21 mouse cellular contexts compared by ENCODE assay signal in genomic region chr4:118156559-118156958, GRCm38 (mm10). TPM values are rescaled to one million over a fixed set of nuclear protein-coding genes. Genes with fewer than 3 reads are reported as not detected.
DNase-seq lines count a peak whose midpoint lies in the region; ATAC-seq lines count a peak whose summit lies in the region.
"Had no signal": no experiment of that assay in that cellular context is flagged by ENCODE, and none has a peak within 500 bp of the region (broad histone marks: within the 10 kb centered on the region; RNA-seq: fewer than 3 reads in every experiment).

No protein-coding gene starts in this region.

- no peak overlapping the region for H3K4me3 ChIP-seq in hindbrain, embryonic 15.5 days
- no peak overlapping the region for H3K4me3 ChIP-seq in hindbrain, embryonic 11.5 days (ENCODE audit: low read depth, low read length)
- H3K4me3 ChIP-seq in neural tube, embryonic 13.5 days, result no peak overlapping the region
- H3K4me3 ChIP-seq: embryonic facial prominence, embryonic 10.5 days; midbrain, embryonic 13.5 days had no signal

- H3K9me3 ChIP-seq in hindbrain, embryonic 15.5 days, result no peaks in the 10 kb centered on the region
- H3K9me3 ChIP-seq in hindbrain, embryonic 11.5 days (ENCODE audit: control insufficient read depth, low read length), result no peaks in the 10 kb centered on the region
- no peaks in the 10 kb centered on the region for H3K9me3 ChIP-seq in neural tube, embryonic 13.5 days
- H3K9me3 ChIP-seq: embryonic facial prominence, embryonic 10.5 days; midbrain, embryonic 13.5 days had no signal

- no peaks in the 10 kb centered on the region for H3K4me1 ChIP-seq in hindbrain, embryonic 15.5 days (replicated peaks)
- H3K4me1 ChIP-seq in hindbrain, embryonic 11.5 days (replicated peaks; ENCODE audit: control insufficient read depth, insufficient read depth, low read length), result no peaks in the 10 kb centered on the region
- H3K4me1 ChIP-seq in neural tube, embryonic 13.5 days (replicated peaks), result no peaks in the 10 kb centered on the region
- H3K4me1 ChIP-seq: embryonic facial prominence, embryonic 10.5 days; midbrain, embryonic 13.5 days had no signal

- H3K4me2 ChIP-seq in hindbrain, embryonic 15.5 days, result no peak overlapping the region
- H3K4me2 ChIP-seq in hindbrain, embryonic 11.5 days (replicated peaks; ENCODE audit: low read depth, low read length), result no peak overlapping the region
- no peak overlapping the region for H3K4me2 ChIP-seq in neural tube, embryonic 13.5 days
- H3K4me2 ChIP-seq: liver, embryonic 11.5 days; lung, embryonic 14.5 days; midbrain, embryonic 13.5 days had no signal

- H3K36me3 ChIP-seq in hindbrain, embryonic 15.5 days, result peaks cover 92% of the 10 kb centered on the region
- H3K36me3 ChIP-seq in hindbrain, embryonic 11.5 days (ENCODE audit: control insufficient read depth, insufficient read depth, low read length), result peaks cover 27% of the 10 kb centered on the region
- peaks cover 97% of the 10 kb centered on the region for H3K36me3 ChIP-seq in neural tube, embryonic 13.5 days

- no peak overlapping the region for H3K27ac ChIP-seq in hindbrain, embryonic 15.5 days (replicated peaks)
- H3K27ac ChIP-seq in hindbrain, embryonic 11.5 days (ENCODE audit: low read depth, low read length), result no peak overlapping the region
- no peak overlapping the region for H3K27ac ChIP-seq in neural tube, embryonic 13.5 days (replicated peaks)
- H3K27ac ChIP-seq: embryonic facial prominence, embryonic 10.5 days; macrophage; midbrain, embryonic 13.5 days; stomach, postnatal 0 days had no signal

- no peaks in the 10 kb centered on the region for H3K27me3 ChIP-seq in hindbrain, embryonic 15.5 days
- H3K27me3 ChIP-seq in hindbrain, embryonic 11.5 days (ENCODE audit: control insufficient read depth, insufficient read depth, low read length), result no peaks in the 10 kb centered on the region
- no peaks in the 10 kb centered on the region for H3K27me3 ChIP-seq in neural tube, embryonic 13.5 days
- H3K27me3 ChIP-seq: midbrain, embryonic 13.5 days had no signal

- DNase-seq in hindbrain, embryonic 11.5 days (ENCODE audit: low spot score), result no peak
- DNase-seq in neural tube, embryonic 10.5 days (ENCODE audit: extremely low spot score, low spot score), result no peak
- peak; percentile 76 to 81 for DNase-seq in cerebellum, postnatal 14 days
- DNase-seq in heart, adult 8-10 months (ENCODE audit: low spot score), result no peak
- DNase-seq in urinary bladder, adult 2 months (ENCODE audit: low spot score), result no peak
- DNase-seq: adrenal gland, postnatal 36 days; heart, adult 11 months; heart, postnatal 4 days; kidney, adult 11 months; kidney, postnatal 10 days; lung, embryonic 14.5 days; right cerebral cortex, postnatal 14 days; thymus, postnatal 14 days had no signal

- ATAC-seq in hindbrain, embryonic 15.5 days (ENCODE audit: low FRiP score, low read depth), result peak; percentile 69; the same call in 1 of the 2 replicates
- ATAC-seq in hindbrain, embryonic 11.5 days (ENCODE audit: low FRiP score), result no peak
- peak; percentile 81 for ATAC-seq in neural tube, embryonic 13.5 days (ENCODE audit: low read depth)
- ATAC-seq: forebrain, embryonic 16.5 days; midbrain, embryonic 13.5 days had no signal

- WGBS in hindbrain, embryonic 15.5 days, result 58% methylated on average over 15 of the region's 15 CpGs
- 89% methylated on average over 15 of the region's 15 CpGs for WGBS in hindbrain, embryonic 11.5 days
- WGBS in neural tube, embryonic 13.5 days, result 76% methylated on average over 15 of the region's 15 CpGs

- no peak overlapping the region for H3K9ac ChIP-seq in hindbrain, embryonic 15.5 days
- no peak overlapping the region for H3K9ac ChIP-seq in hindbrain, embryonic 11.5 days (ENCODE audit: low read depth, low read length)
- H3K9ac ChIP-seq in neural tube, embryonic 13.5 days, result no peak overlapping the region
- H3K9ac ChIP-seq: lung, embryonic 14.5 days; midbrain, embryonic 13.5 days had no signal

RNA-seq across cellular contexts. Expression of gene St3gal3, which starts 21.8 kb away (rescaled TPM):
- 13.5 and 15.0 TPM in 2 replicates for polyA plus RNA-seq in hindbrain, embryonic 15.5 days (2015; fragmentation: Nextera tagmentation; extraction: Ambion mirVana)
- 5.5 and 6.0 TPM in 2 replicates for polyA plus RNA-seq in hindbrain, embryonic 11.5 days (2014; fragmentation: Nextera tagmentation; extraction: Ambion mirVana)
- 10.9 and 12.2 TPM in 2 replicates for polyA plus RNA-seq in neural tube, embryonic 13.5 days (2015; fragmentation: Nextera tagmentation; extraction: Ambion mirVana)
- total RNA-seq in heart, adult 8-10 months (2022), result 10 to 100 TPM; 61.5 to 67.5 (median 67.2) TPM
- 22.8 and 27.2 TPM in 2 replicates for polyA plus RNA-seq in urinary bladder, adult 2 months (2012; rRNA removed)

RNA-seq across cellular contexts. Expression of gene Kdm4a, which starts 23.3 kb away (rescaled TPM):
- polyA plus RNA-seq in hindbrain, embryonic 15.5 days (2015; fragmentation: Nextera tagmentation; extraction: Ambion mirVana), result 42.6 and 46.1 TPM in 2 replicates
- polyA plus RNA-seq in hindbrain, embryonic 11.5 days (2014; fragmentation: Nextera tagmentation; extraction: Ambion mirVana), result 58.1 and 67.5 TPM in 2 replicates
- polyA plus RNA-seq in neural tube, embryonic 13.5 days (2015; fragmentation: Nextera tagmentation; extraction: Ambion mirVana), result 47.3 and 61.0 TPM in 2 replicates
- 10 to 100 TPM; 23.7 to 24.5 (median 24.1) TPM for total RNA-seq in heart, adult 8-10 months (2022)
- polyA plus RNA-seq in urinary bladder, adult 2 months (2012; rRNA removed), result 38.2 and 38.6 TPM in 2 replicates

Comparison
In these comparisons a context has a peak if more than half of its experiments do, and no peak if none do; other contexts are left out.
1. DNase-seq: peak in cerebellum, postnatal 14 days (2 of 2); none in hindbrain, embryonic 11.5 days (single experiment), neural tube, embryonic 10.5 days (single experiment), heart, adult 8-10 months (single experiment) and urinary bladder, adult 2 months (single experiment).